Mouse (Mus musculus) skeletal muscle tissue, adult 2 months (tissue): ENCODE results near the gene Cacna1i.
A peak's percentile ranks its signal among the peaks of the same experiment; 100 is the strongest.

Experiments used
- DNase-seq: peaks from one replicate; pipeline ENCODE4 v3.0.0-alpha.2; 2012; ENCODE audit warnings: low read depth, low spot score

The Cacna1i gene

DNA sequence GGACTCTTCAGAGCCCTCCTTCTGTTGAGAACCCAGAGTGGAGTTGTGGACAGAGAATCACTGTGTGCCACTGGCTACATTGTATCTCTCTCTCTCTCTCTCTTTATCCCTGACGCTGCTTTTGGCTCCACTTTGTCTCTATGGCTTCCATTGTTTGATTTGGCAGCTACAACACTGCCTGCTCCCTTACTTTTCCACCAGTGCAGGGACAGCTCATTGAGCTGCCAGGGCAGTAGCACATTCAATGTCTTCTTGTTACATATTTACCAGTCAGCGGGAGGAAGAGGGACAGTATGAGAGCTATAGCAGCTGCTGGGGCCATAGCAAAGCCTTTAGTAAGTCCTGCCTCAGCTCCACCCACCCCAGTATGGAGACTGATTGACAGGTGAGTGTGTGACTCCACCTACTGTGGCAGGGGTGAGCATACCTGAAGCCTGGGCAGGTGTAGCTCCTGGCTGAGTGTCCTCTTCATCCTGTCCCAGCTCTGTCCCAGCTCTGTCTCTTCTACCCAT, 114.4 kb downstream of the Cacna1i start:
- no peak for DNase-seq

DNA sequence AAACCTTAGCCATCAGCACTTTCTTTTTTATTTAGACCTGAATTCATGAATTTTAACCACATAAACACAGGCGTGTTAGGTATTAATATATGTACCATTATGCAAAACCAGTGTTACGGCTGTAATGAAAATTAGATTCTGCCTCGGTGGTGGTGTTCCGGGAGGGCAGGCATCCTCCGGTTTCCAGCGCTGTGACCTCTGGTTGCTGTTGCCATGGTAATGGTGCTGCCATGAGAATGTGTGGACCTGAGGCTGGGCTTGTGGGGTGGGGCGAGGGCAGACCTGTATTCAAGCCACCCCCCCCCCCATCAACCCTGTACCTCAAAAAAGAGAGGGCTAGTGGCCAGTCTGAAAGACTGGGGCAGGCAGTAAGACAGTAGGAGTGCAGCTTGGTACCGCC, 114.9 kb downstream of the Cacna1i start:
- no peak for DNase-seq

DNA sequence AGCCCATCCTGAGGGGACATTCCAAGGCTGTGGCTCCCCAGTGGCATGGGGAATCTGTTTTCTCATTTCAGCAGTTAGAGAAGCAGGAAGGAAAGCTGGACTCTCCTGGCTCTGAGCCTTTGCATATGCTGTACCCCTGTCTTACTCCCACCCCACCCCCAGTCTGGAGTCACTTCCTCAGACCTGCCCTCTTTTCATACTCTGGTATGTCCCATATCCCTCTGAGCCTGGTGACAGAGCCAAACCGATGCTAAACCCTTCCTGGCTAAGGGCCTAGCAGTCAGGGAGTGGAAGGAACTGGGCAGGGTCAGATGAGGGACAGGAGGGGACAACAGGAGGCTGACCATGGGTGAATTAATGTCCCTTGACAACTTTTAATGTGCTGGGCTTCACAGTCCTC, 120.8 kb downstream of the Cacna1i start:
- no peak for DNase-seq

DNA sequence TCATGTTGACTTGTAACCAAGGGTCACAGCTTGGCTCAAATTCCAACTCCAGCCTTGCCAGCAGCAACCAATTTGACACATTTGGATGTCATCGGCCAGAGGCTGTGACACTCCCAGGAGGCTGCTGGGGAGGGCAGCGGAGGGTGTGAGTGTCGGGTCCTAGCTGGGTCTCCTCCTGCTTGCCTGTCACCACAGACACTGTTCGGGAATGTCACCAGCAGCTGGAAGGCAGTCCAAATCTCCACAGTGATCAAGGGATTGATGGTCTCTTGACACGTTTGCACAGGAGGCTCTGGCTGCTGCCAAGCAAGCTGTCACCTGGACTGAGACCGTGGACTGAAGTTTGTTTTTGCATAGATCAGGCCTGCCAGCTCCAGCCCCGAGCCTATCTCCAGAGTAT, 123.6 kb downstream of the Cacna1i start:
- no peak for DNase-seq

DNA sequence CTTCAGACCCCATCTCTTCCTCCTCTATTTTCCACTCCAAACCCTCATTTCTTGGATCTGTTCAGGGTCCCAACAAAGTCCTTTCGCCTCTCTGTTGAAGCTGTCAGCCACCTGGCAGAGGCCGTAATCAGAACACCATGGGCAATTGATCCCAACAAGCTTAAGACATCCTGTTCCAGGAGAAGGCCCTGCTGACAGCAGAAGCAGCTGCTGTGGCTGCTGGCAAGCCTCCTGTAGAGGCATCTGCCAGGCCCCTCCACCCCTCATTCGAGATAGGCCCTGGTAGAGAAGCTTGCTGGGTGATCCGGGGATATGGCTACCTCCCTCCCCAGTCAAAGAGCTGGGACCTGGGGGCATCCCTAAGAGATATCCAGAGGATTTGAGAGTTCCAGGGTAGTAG, 126.0 kb downstream of the Cacna1i start:
- peak; percentile 66 for DNase-seq

DNA sequence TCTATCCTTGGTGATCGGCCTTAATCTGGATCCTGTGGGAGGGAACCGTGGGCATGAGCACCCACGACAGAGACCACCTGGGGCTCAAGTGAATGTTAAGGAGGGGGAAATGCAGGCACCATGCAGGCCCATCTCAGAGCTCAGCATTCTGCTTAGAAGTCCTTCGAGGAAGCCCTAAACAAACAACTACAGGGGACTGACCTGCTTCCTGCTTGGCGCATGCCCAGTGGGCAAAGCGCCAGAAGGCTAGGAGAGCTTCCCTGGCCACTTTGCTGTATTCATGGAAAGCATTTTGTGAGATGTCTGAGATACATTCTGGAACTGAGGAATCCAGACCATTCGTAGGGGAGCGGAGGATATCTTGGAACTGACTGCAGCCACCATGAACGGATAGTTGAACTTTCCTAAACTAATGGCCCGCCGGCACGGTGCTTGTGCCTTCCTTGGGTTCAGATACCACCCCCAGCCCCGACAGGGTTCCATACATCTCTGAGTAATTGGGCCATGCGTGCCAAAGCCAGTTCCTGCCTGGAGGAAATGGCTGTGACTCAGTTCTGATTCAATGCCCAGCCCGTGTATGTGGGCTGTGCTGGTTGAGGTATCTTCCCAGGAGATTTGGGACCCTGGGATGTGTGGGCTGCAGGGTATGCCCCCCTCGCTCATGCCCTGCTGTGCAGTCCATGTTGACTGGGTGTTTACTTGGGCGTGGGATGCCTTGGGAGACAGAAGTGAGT, 127.1 kb downstream of the Cacna1i start:
- DNase-seq, result peak; percentile 30

DNA sequence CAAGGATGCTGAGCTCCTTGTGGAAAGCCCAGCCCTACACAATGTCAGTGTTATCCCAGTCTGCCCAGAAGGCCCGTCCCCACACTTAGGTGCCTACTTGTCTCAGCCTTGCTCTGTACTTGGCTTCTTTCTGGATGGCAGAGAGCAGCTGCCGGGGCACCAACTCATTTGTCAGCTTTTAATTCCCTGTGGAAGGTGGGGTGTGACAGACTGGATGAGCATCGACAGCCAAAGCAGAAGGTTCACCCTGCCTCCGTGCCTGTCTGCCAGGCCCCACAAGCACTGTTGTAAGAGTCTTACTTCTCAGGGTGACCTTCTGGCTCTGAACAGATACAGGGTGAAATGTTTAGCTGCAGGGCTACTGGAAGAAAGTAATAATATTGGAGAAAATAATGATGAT, 128.1 kb downstream of the Cacna1i start:
- no peak for DNase-seq

DNA sequence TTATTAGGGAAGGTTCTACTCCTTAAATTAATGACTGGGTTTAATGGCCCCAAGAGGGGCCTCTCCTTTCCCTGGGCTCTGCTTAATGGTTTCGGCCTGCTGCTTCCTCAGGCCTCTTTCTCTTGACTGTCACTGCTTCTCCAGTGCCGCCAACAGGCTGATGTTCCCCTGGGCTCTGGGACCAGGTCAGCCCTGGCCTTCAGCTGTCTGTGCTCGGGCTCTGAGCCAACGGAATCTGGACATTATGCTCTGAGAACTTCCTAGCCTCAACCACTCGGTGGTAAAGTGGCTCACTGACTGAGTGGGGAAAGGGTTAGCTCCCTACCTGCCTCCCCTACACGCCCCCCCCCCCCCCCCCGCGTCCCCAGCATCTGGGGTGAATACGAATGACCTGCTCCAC, 130.0 kb downstream of the Cacna1i start:
- DNase-seq, result no peak

DNA sequence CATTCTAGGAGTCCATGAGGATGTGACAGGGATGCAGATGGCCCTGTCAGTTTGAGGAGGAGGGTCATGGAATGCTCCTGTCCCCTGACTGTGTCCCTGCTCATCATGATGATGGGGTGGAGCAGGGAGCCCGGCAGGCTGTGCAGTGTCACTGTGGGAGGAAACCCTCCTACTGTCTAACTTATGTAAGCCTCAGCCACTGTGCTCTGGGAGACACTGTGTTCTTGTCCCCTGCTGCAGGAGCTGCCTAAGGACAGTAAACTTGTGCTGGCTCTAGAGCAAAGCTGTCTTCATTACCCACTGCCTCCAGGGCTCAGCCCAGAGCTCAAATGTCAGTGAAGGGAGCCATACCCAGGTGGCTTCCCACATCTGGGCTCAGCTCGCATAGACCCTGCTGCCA, 131.1 kb downstream of the Cacna1i start:
- peak; percentile 63 for DNase-seq

DNA sequence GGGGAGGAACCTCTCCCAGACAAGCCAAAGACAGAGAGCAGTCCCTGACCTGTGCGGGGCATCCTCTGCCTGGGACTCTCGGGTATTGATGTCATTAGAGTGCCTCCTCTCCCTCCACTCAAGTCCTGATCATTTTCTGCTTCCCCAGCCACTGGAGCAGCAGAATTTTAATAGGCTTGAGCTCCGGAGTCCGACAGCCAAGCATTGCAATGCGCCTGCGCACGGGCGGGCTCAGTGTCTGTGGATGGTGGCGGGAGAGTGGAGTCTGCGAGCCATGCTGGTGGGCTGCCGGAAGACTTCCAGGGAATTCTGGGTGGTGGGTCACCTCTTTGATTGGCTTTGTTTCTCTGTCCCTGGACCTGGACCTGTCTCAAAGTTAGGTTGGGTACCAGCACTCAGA, 143.3 kb downstream of the Cacna1i start:
- no peak for DNase-seq

DNA sequence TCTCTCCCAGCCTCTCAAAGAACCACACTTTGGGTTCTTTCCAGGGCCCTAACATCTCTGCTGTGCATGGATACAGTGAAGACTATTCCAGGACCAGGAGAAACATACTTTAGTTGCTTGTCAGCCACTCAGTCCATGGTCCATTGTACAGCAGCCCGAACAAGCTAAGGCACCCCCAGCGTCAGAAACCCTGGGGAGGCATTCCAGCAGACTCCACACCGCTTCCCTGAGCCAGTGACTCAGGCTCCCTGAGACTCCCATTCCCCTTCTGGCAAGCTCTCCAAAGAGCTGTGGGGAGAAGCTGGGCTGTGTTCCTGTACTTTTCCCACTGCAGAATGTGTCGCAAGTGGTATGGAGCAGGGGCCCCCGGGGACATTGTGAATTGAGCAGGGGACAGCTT, 149.9 kb downstream of the Cacna1i start:
- DNase-seq, result no peak

DNA sequence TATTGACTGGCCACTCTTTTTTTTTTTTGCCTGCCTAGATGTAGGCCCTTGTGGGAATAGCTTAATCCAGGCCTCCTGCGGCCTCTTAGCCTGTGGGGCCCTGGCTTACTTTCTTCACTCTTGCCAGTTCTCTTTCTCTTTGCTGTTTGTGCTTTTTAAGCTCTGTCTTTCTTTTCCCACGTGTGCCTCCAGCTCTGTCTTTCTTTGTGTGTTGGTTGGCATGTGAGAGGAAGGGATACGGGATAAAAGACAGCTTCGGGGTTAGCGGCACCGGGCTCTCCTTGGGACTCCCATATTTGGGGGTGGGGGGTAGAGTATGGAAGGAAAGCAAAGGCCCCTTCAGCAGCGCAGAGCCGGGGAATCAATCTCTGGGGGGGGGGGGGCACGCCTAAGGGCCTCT, 151.0 kb downstream of the Cacna1i start:
- no peak for DNase-seq

DNA sequence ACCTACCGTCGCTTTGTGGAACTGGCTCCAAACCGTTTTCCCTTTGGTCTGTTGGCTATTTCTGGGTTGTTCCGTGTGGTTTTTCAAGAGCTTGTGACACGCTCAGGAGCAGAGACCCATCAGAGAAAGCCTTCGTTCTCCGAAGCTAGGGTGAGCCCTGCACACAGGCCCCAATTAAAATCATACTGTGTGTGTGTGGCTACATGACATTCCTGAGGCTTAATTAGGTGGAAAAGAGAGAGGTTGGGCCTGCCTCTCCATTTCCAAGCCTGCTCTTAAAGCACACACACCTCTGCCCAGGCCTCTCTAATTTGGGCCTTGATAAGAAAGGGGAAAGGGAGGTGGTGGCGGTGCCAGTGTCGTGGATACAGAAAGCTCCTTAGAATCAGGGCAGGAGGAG, 151.4 kb downstream of the Cacna1i start:
- DNase-seq, result no peak

DNA sequence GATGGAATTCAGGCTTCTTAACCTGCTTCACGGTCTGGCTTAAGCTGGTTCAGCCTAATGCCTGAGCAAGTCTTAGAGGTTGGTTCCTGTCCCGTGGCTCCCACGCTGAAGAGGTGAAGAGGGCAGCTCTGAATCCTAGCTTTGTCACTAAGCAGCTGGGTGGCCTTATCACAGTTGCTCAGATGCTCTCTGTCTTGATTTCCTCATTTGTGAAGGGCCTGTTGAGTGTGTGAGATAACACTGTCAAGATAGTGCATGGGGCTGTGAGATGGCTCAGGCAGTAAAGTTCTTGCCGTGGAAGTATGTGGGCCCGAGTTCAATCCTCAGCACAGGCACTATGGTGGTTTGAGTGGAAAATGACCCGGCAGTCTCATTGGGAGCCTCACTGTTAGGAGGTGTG, 153.2 kb downstream of the Cacna1i start:
- no peak for DNase-seq

DNA sequence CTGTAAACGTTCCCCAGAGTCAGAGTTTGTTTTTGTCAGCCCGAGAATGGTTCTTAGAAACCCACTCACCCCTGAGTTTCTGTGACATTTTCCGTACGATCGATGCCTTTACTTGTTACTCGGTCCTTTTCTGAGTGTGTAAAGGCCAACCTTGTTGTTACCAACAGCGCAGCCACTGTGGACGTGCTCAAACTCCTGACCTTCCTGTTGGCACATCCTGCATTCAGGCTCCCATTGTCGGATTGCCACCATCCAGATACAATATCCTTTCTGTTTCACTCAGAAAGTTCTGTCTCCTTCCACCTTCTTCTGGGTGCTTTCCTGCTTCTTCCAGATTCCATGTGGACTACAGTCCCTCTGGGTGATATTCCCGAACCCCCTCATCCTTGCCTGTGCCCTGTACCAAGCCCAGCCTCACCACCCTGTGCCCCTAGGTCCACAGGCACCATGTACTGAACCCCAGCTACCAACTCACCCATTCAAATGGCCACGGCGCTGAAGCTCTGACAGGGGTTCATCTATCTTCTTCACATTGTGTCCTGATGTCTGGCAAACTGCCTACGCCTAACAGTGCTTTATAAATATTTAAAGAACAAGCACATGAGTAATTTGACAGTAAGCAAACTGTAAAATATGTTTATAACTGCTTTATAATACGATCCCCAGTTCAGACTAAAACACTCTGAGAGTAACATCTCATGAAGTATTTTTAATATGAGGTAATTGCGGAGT, 159.1 kb downstream of the Cacna1i start:
- no peak for DNase-seq
